Mouse (Mus musculus) heart, postnatal 4 days (tissue): ENCODE measurements around the gene Tjp3. TPM values are rescaled to one million over a fixed set of nuclear protein-coding genes. Genes with fewer than 3 reads are reported as not detected.

ENCODE experiments used
- DNase-seq: peaks from one replicate; pipeline ENCODE4 v3.0.0; 2021
- total RNA-seq, 2 experiments: library from RNA; stranded (reverse); gene quantifications; 2 replicates each; pipeline ENCODE4 v1.2.3; 2021

The Tjp3 gene
- total RNA-seq, 2 experiments from 2014 or later: 0.50 TPM; not detected in 1

GRCm38 (mm10) chr10:81266211-81267105 lies 24.9 kb downstream of the Tjp3 start, which contains the start of the genes Mrpl54 and Apba3:
Gene Mrpl54, minus strand, starts transcription at chr10:81266934.
Gene Apba3, plus strand, starts transcription at chr10:81266960.
- DNase-seq: peak; percentile 97

GRCm38 (mm10) chr10:81265540-81265939 lies 25.8 kb downstream of the Tjp3 start:
- no peak for DNase-seq

GRCm38 (mm10) chr10:81261025-81261424 lies 30.4 kb downstream of the Tjp3 start:
- no peak for DNase-seq

- no peak for DNase-seq
Measured at GRCm38 (mm10) chr10:81259225-81259884, 32.0 kb downstream of the Tjp3 start.

- DNase-seq: no peak
Measured at GRCm38 (mm10) chr10:81257158-81258039, 34.0 kb downstream of the Tjp3 start.

- DNase-seq: no peak
Measured at GRCm38 (mm10) chr10:81254886-81255285, 36.5 kb downstream of the Tjp3 start.

GRCm38 (mm10) chr10:81252424-81253419 lies 38.7 kb downstream of the Tjp3 start, which contains the start of gene Matk:
Gene Matk, plus strand, starts transcription at chr10:81252935.
- peak; percentile 62 for DNase-seq

- no peak for DNase-seq
Measured at GRCm38 (mm10) chr10:81249442-81249841, 41.9 kb downstream of the Tjp3 start.

GRCm38 (mm10) chr10:81247804-81248203 lies 43.6 kb downstream of the Tjp3 start:
- DNase-seq: no peak

- no peak for DNase-seq
Measured at GRCm38 (mm10) chr10:81245166-81245565, 46.2 kb downstream of the Tjp3 start.

- DNase-seq: peak; percentile 90
Measured at GRCm38 (mm10) chr10:81244595-81244994, 46.8 kb downstream of the Tjp3 start.

GRCm38 (mm10) chr10:81244146-81244545 lies 47.2 kb downstream of the Tjp3 start:
- no peak for DNase-seq

- DNase-seq: no peak
Measured at GRCm38 (mm10) chr10:81242021-81242420, 49.4 kb downstream of the Tjp3 start.

GRCm38 (mm10) chr10:81240876-81241275 lies 50.5 kb downstream of the Tjp3 start:
- DNase-seq: peak; percentile 68

- DNase-seq: no peak
Measured at GRCm38 (mm10) chr10:81238618-81239017, 52.8 kb downstream of the Tjp3 start.

- no peak for DNase-seq
Measured at GRCm38 (mm10) chr10:81236471-81237268, 54.7 kb downstream of the Tjp3 start.

GRCm38 (mm10) chr10:81234206-81234605 lies 57.2 kb downstream of the Tjp3 start:
- no peak for DNase-seq

- DNase-seq: no peak
Measured at GRCm38 (mm10) chr10:81233226-81233585, 58.2 kb downstream of the Tjp3 start.

GRCm38 (mm10) chr10:81232580-81233225 lies 58.7 kb downstream of the Tjp3 start, which contains the start of gene Zfr2:
Gene Zfr2, plus strand, starts transcription at chr10:81233155.
- peak; percentile 92 for DNase-seq

GRCm38 (mm10) chr10:81231436-81231835 lies 59.9 kb downstream of the Tjp3 start:
- DNase-seq: no peak
